Mouse (Mus musculus): ENCODE data around the gene Madcam1. TPM values are rescaled to one million over a fixed set of nuclear protein-coding genes. Genes with fewer than 3 reads are reported as not detected.

The Madcam1 gene
- total and polyA plus RNA-seq, 2 experiments from 2014 or later = 1.4 to 2.1 TPM

DNA sequence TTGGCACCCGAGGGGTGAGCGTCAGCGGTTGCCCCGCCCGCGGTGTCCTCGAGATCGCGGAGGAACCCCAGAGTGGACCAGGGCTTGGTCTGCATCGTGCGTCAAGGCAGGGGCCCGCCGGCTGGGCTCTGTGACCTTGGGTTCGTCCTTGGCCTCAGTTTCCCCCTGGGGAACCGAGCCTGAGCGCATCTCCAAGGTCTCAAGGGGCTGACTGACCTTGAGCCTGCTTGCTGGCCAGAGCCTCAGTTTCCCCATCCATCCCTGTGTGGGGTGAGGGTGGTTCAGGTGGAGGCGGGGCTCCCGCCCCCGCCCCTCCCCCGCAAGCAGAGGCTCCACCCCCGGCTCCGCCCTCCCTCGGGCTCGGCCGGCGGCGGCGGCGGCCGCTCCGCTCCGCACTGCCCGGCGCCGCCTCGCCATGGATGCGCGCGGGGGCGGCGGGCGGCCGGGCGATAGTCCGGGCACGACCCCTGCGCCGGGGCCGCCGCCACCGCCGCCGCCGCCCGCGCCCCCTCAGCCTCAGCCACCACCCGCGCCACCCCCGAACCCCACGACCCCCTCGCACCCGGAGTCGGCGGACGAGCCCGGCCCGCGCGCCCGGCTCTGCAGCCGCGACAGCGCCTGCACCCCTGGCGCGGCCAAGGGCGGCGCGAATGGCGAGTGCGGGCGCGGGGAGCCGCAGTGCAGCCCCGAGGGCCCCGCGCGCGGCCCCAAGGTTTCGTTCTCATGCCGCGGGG, 52.1 kb downstream of the Madcam1 start, which contains the start of gene Hcn2:
Gene Hcn2 (plus strand): TSS at position 381 of the 734 bp plus-strand sequence.
- H3K27me3 ChIP-seq (ENCODE audit: insufficient read depth, low read length) = no peaks in the 10 kb centered on the region
- peak within 1 kb of the TSS; percentile 76 for H3K27ac ChIP-seq
- ATAC-seq = peak; percentile 60
- TF ChIP-seq CTCF (IDR thresholded peaks at IDR 0.05; ENCODE audit: low read depth) = no peak
- peak within 1 kb of the TSS; percentile 76 for H3K4me3 ChIP-seq (ENCODE audit: low read length)
- H3K4me2 ChIP-seq (ENCODE audit: low read depth, low read length) = peak within 1 kb of the TSS; percentile 88
- no peaks in the 10 kb centered on the region for H3K9me3 ChIP-seq (ENCODE audit: low read length)
- DNase-seq (ENCODE audit: low spot score) = peak; percentile 68
- H3K4me1 ChIP-seq (ENCODE audit: insufficient read depth, low read length) = no peaks in the 10 kb centered on the region
- peaks cover 8% of the 10 kb centered on the region; the same call in 1 of the 2 replicates for H3K36me3 ChIP-seq (ENCODE audit: insufficient read depth, low read length)
- peak within 1 kb of the TSS; percentile 82 for H3K9ac ChIP-seq (replicated peaks; ENCODE audit: low read length)
- 1% methylated on average over 64 of the region's 91 CpGs for WGBS

DNA sequence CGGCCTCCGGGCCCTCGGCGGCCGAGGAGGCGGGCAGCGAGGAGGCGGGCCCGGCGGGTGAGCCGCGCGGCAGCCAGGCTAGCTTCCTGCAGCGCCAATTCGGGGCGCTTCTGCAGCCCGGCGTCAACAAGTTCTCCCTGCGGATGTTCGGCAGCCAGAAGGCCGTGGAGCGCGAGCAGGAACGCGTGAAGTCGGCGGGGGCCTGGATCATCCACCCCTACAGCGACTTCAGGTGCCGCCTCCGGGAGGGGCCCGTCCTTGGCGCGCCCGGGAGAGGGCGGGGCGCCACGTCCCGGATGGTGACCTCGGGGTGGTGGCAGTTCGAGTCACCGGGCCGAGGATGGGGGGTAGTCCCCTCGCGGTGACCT, 52.6 kb downstream of the Madcam1 start:
- Histone ChIP-seq H3K4me3 (ENCODE audit: low read length) (peak overlapping the region; percentile 76), H3K9ac (replicated peaks; ENCODE audit: low read length) (peak overlapping the region; percentile 82), H3K4me2 (ENCODE audit: low read depth, low read length) (peak overlapping the region; percentile 88), H3K27ac (peak overlapping the region; percentile 76), H3K36me3 (ENCODE audit: insufficient read depth, low read length) (peaks cover 2% of the 10 kb centered on the region; the same call in 1 of the 2 replicates), H3K4me1 (ENCODE audit: insufficient read depth, low read length) (0 out of 2 replicates have a peak, but pooled peaks cover 1% of the 10 kb centered on the region), H3K9me3 (ENCODE audit: low read length) (no peaks in the 10 kb centered on the region), H3K27me3 (ENCODE audit: insufficient read depth, low read length) (no peaks in the 10 kb centered on the region)
- 1% methylated on average over 43 of the region's 44 CpGs for WGBS
- TF ChIP-seq CTCF (IDR thresholded peaks at IDR 0.05; ENCODE audit: low read depth) = no peak
- DNase-seq (ENCODE audit: low spot score) (peak; percentile 39), ATAC-seq (no peak; the same call in 1 of the 2 replicates)

DNA sequence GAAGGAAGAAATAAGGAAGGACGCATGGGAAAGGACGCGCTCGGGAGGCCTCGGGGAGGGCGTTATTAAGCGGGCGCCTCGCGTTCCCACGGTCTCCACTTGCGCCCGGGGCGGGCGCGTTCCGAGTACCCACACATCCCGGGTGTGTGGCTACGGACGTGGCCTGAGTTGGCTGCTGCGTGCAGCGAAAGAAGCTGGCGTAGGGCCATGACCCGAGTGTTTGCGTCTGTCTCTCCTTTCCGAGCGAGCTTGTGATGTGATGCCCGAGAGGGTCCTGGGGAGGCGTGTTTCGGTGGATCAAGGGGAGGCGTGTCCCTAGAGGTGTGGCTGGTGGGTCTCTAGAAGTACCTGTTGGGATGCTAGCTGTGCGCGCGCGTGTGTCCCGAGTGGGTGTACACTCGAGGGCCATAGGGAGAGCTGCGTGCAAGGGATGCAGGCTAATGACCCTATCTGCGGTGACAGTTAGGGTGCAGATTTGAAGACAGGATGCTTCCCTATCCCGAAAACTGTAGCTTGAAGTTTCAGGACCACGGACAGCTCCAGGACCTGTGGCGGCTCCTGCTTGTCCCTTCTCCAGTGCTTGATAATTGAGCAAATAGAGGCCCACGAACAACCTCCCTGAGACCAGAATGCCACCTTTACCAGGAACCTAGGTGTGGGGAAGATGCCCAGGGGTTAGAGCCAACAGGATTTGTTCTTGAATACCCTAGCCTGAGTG, 53.4 kb downstream of the Madcam1 start:
- Histone ChIP-seq H3K9ac (replicated peaks; ENCODE audit: low read length) (peak overlapping the region; percentile 82), H3K27me3 (ENCODE audit: insufficient read depth, low read length) (no peaks in the 10 kb centered on the region), H3K27ac (0 out of 2 replicates have a peak overlapping the region, but pooled peaks have one; percentile 76), H3K4me3 (ENCODE audit: low read length) (peak overlapping the region; percentile 76), H3K9me3 (ENCODE audit: low read length) (no peaks in the 10 kb centered on the region), H3K36me3 (ENCODE audit: insufficient read depth, low read length) (no peaks in the 10 kb centered on the region), H3K4me2 (ENCODE audit: low read depth, low read length) (peak overlapping the region; percentile 88), H3K4me1 (ENCODE audit: insufficient read depth, low read length) (0 out of 2 replicates have a peak, but pooled peaks cover 3% of the 10 kb centered on the region)
- DNase-seq (ENCODE audit: low spot score) (peak; percentile 54), ATAC-seq (peak; percentile 30; the same call in 1 of the 2 replicates)
- WGBS = 3% methylated on average over 42 of the region's 43 CpGs
- TF ChIP-seq CTCF (IDR thresholded peaks at IDR 0.05; ENCODE audit: low read depth) = no peak

Other genes starting within 250 kb of the Madcam1 start
- gene Vmn2r83, start 195.8 kb upstream of the Madcam1 start, total RNA-seq (2014; rRNA removed) = not detected in 2 replicates
- gene Vmn2r83, start 195.8 kb upstream of the Madcam1 start, polyA plus RNA-seq (2015; fragmentation: Nextera tagmentation; extraction: Ambion mirVana) = 0.04 TPM in 1 of 2 replicates, not detected in the other
- 30.3 and 38.0 TPM in 2 replicates for gene Plpp2, start 130.8 kb upstream of the Madcam1 start, total RNA-seq (2014; rRNA removed)
- 16.9 and 17.7 TPM in 2 replicates for gene Plpp2, start 130.8 kb upstream of the Madcam1 start, polyA plus RNA-seq (2015; fragmentation: Nextera tagmentation; extraction: Ambion mirVana)
- 115 and 126 TPM in 2 replicates for gene Mier2, start 109.4 kb upstream of the Madcam1 start, total RNA-seq (2014; rRNA removed)
- 36.3 and 37.5 TPM in 2 replicates for gene Mier2, start 109.4 kb upstream of the Madcam1 start, polyA plus RNA-seq (2015; fragmentation: Nextera tagmentation; extraction: Ambion mirVana)
- not detected in 2 replicates for gene Theg, start 77.2 kb upstream of the Madcam1 start, total RNA-seq (2014; rRNA removed)
- not detected in 2 replicates for gene Theg, start 77.2 kb upstream of the Madcam1 start, polyA plus RNA-seq (2015; fragmentation: Nextera tagmentation; extraction: Ambion mirVana)
- gene C2cd4c, start 50.5 kb upstream of the Madcam1 start, total RNA-seq (2014; rRNA removed) = 31.9 and 37.6 TPM in 2 replicates
- gene C2cd4c, start 50.5 kb upstream of the Madcam1 start, polyA plus RNA-seq (2015; fragmentation: Nextera tagmentation; extraction: Ambion mirVana) = 1.0 and 1.1 TPM in 2 replicates
- 66.2 and 67.9 TPM in 2 replicates for gene Shc2, start 26.6 kb upstream of the Madcam1 start, total RNA-seq (2014; rRNA removed)
- gene Shc2, start 26.6 kb upstream of the Madcam1 start, polyA plus RNA-seq (2015; fragmentation: Nextera tagmentation; extraction: Ambion mirVana) = 19.8 and 21.3 TPM in 2 replicates
- gene Odf3l2, start 18.8 kb upstream of the Madcam1 start, total RNA-seq (2014; rRNA removed) = 0.42 and 2.0 TPM in 2 replicates
- 0.60 and 0.71 TPM in 2 replicates for gene Odf3l2, start 18.8 kb upstream of the Madcam1 start, polyA plus RNA-seq (2015; fragmentation: Nextera tagmentation; extraction: Ambion mirVana)
- gene Tpgs1, start 4.8 kb downstream of the Madcam1 start, total RNA-seq (2014; rRNA removed) = 117 and 135 TPM in 2 replicates
- 132 and 133 TPM in 2 replicates for gene Tpgs1, start 4.8 kb downstream of the Madcam1 start, polyA plus RNA-seq (2015; fragmentation: Nextera tagmentation; extraction: Ambion mirVana)
- gene Cdc34, start 17.6 kb downstream of the Madcam1 start, total RNA-seq (2014; rRNA removed) = 65.1 and 76.7 TPM in 2 replicates
- 69.8 and 71.3 TPM in 2 replicates for gene Cdc34, start 17.6 kb downstream of the Madcam1 start, polyA plus RNA-seq (2015; fragmentation: Nextera tagmentation; extraction: Ambion mirVana)
- gene Gzmm, start 24.5 kb downstream of the Madcam1 start, total RNA-seq (2014; rRNA removed) = 0.22 and 0.63 TPM in 2 replicates
- 1.2 TPM in 2 replicates for gene Gzmm, start 24.5 kb downstream of the Madcam1 start, polyA plus RNA-seq (2015; fragmentation: Nextera tagmentation; extraction: Ambion mirVana)
- gene Bsg, start 39.9 kb downstream of the Madcam1 start, total RNA-seq (2014; rRNA removed) = 1,127 and 1,151 TPM in 2 replicates
- gene Bsg, start 39.9 kb downstream of the Madcam1 start, polyA plus RNA-seq (2015; fragmentation: Nextera tagmentation; extraction: Ambion mirVana) = 1,243 and 1,259 TPM in 2 replicates
- 92.6 and 101 TPM in 2 replicates for gene Hcn2, start 52.1 kb downstream of the Madcam1 start, total RNA-seq (2014; rRNA removed)
- gene Hcn2, start 52.1 kb downstream of the Madcam1 start, polyA plus RNA-seq (2015; fragmentation: Nextera tagmentation; extraction: Ambion mirVana) = 5.5 and 6.6 TPM in 2 replicates
- gene Polrmt, start 82.0 kb downstream of the Madcam1 start, total RNA-seq (2014; rRNA removed) = 30.4 and 36.5 TPM in 2 replicates
- 29.7 and 32.6 TPM in 2 replicates for gene Polrmt, start 82.0 kb downstream of the Madcam1 start, polyA plus RNA-seq (2015; fragmentation: Nextera tagmentation; extraction: Ambion mirVana)
- gene Fgf22, start 90.5 kb downstream of the Madcam1 start, total RNA-seq (2014; rRNA removed) = 1.3 and 2.2 TPM in 2 replicates
- gene Fgf22, start 90.5 kb downstream of the Madcam1 start, polyA plus RNA-seq (2015; fragmentation: Nextera tagmentation; extraction: Ambion mirVana) = 3.8 and 5.1 TPM in 2 replicates
- 112 and 120 TPM in 2 replicates for gene Rnf126, start 102.4 kb downstream of the Madcam1 start, total RNA-seq (2014; rRNA removed)
- 108 and 119 TPM in 2 replicates for gene Rnf126, start 102.4 kb downstream of the Madcam1 start, polyA plus RNA-seq (2015; fragmentation: Nextera tagmentation; extraction: Ambion mirVana)
- gene Fstl3, start 112.7 kb downstream of the Madcam1 start, total RNA-seq (2014; rRNA removed) = 2.6 and 3.3 TPM in 2 replicates
- 3.1 and 3.2 TPM in 2 replicates for gene Fstl3, start 112.7 kb downstream of the Madcam1 start, polyA plus RNA-seq (2015; fragmentation: Nextera tagmentation; extraction: Ambion mirVana)
- 0.54 and 1.8 TPM in 2 replicates for gene Prss57, start 126.4 kb downstream of the Madcam1 start, total RNA-seq (2014; rRNA removed)
- gene Prss57, start 126.4 kb downstream of the Madcam1 start, polyA plus RNA-seq (2015; fragmentation: Nextera tagmentation; extraction: Ambion mirVana) = 0.13 and 0.33 TPM in 2 replicates
- gene Palm, start 129.0 kb downstream of the Madcam1 start, total RNA-seq (2014; rRNA removed) = 156 and 157 TPM in 2 replicates
- 221 and 242 TPM in 2 replicates for gene Palm, start 129.0 kb downstream of the Madcam1 start, polyA plus RNA-seq (2015; fragmentation: Nextera tagmentation; extraction: Ambion mirVana)
- 0.05 and 0.22 TPM in 2 replicates for gene Misp, start 156.4 kb downstream of the Madcam1 start, total RNA-seq (2014; rRNA removed)
- 0.33 TPM in 1 of 2 replicates, not detected in the other for gene Misp, start 156.4 kb downstream of the Madcam1 start, polyA plus RNA-seq (2015; fragmentation: Nextera tagmentation; extraction: Ambion mirVana)
- gene Ptbp1, start 189.9 kb downstream of the Madcam1 start, total RNA-seq (2014; rRNA removed) = 166 and 173 TPM in 2 replicates
- gene Ptbp1, start 189.9 kb downstream of the Madcam1 start, polyA plus RNA-seq (2015; fragmentation: Nextera tagmentation; extraction: Ambion mirVana) = 58.9 and 65.5 TPM in 2 replicates
- 9.4 and 20.5 TPM in 2 replicates for gene Prtn3, start 209.9 kb downstream of the Madcam1 start, total RNA-seq (2014; rRNA removed)
- gene Prtn3, start 209.9 kb downstream of the Madcam1 start, polyA plus RNA-seq (2015; fragmentation: Nextera tagmentation; extraction: Ambion mirVana) = 11.6 and 11.8 TPM in 2 replicates
- 487 and 541 TPM in 2 replicates for gene Plppr3, start 210.1 kb downstream of the Madcam1 start, total RNA-seq (2014; rRNA removed)
- gene Plppr3, start 210.1 kb downstream of the Madcam1 start, polyA plus RNA-seq (2015; fragmentation: Nextera tagmentation; extraction: Ambion mirVana) = 268 and 283 TPM in 2 replicates
- gene Elane, start 221.7 kb downstream of the Madcam1 start, total RNA-seq (2014; rRNA removed) = not detected in 2 replicates
- 0.24 TPM in 1 of 2 replicates, not detected in the other for gene Elane, start 221.7 kb downstream of the Madcam1 start, polyA plus RNA-seq (2015; fragmentation: Nextera tagmentation; extraction: Ambion mirVana)
- not detected in 2 replicates for gene Cfd, start 226.3 kb downstream of the Madcam1 start, total RNA-seq (2014; rRNA removed)
- gene Cfd, start 226.3 kb downstream of the Madcam1 start, polyA plus RNA-seq (2015; fragmentation: Nextera tagmentation; extraction: Ambion mirVana) = not detected in 2 replicates
- gene Med16, start 244.4 kb downstream of the Madcam1 start, total RNA-seq (2014; rRNA removed) = 71.4 and 82.2 TPM in 2 replicates
- 43.2 and 48.4 TPM in 2 replicates for gene Med16, start 244.4 kb downstream of the Madcam1 start, polyA plus RNA-seq (2015; fragmentation: Nextera tagmentation; extraction: Ambion mirVana)
- gene Gm26602, start 246.3 kb downstream of the Madcam1 start, total RNA-seq (2014; rRNA removed) = not detected in 2 replicates
- gene Gm26602, start 246.3 kb downstream of the Madcam1 start, polyA plus RNA-seq (2015; fragmentation: Nextera tagmentation; extraction: Ambion mirVana) = 4.9 and 17.2 TPM in 2 replicates

Data from hindbrain, postnatal 0 days (tissue).